Mouse (Mus musculus) testis, adult 2 months (tissue): ENCODE data around the gene Zfp120. TPM values are rescaled to one million over a fixed set of nuclear protein-coding genes. Genes with fewer than 3 reads are reported as not detected.
"Not testable (repeated sequence)": the region's sequence is repeated elsewhere in the genome, so short reads cannot be mapped to it uniquely, and the experiment has no call there.

Experiments used
- H3K27ac ChIP-seq: fragments of 200-500 bp; 2 replicates; pipeline ENCODE4 v1.5.1; 2012; ENCODE audit warnings: low read depth, low read length; ENCODE audit not compliant: control insufficient read depth, insufficient read depth
- H3K27me3 ChIP-seq: fragments of 200-500 bp; 2 replicates; pipeline ENCODE4 v1.6.1; 2012; ENCODE audit warnings: mild to moderate bottlenecking, low read length, moderate library complexity; ENCODE audit not compliant: control insufficient read depth, insufficient read depth
- H3K36me3 ChIP-seq: fragments of 200-500 bp; 2 replicates; pipeline ENCODE4 v1.6.1; 2012; ENCODE audit warnings: mild to moderate bottlenecking, low read length; ENCODE audit not compliant: control insufficient read depth, insufficient read depth
- H3K4me1 ChIP-seq: fragments of 200-500 bp; 2 replicates; pipeline ENCODE4 v1.6.1; 2012; ENCODE audit warnings: low read length; ENCODE audit not compliant: control insufficient read depth, insufficient read depth
- H3K4me3 ChIP-seq: fragments of 200-500 bp; 2 replicates; pipeline ENCODE4 v1.5.1; 2012; ENCODE audit warnings: low read depth, mild to moderate bottlenecking, low read length, moderate library complexity, mixed read lengths; ENCODE audit not compliant: control insufficient read depth
- CTCF ChIP-seq: fragments of 200-500 bp; IDR thresholded peaks from 2 replicates; pipeline ENCODE4 v1.5.1; 2012; ENCODE audit warnings: low read depth, mild to moderate bottlenecking, inconsistent platforms, low read length, moderate library complexity; ENCODE audit not compliant: control insufficient read depth, insufficient read depth, insufficient replicate concordance
- POLR2A ChIP-seq: fragments of 200-500 bp; IDR thresholded peaks from 2 replicates; pipeline ENCODE4 v1.6.1; 2012; ENCODE audit warnings: low read depth, mild to moderate bottlenecking, inconsistent platforms, low read length, moderate library complexity; ENCODE audit not compliant: control insufficient read depth
- polyA plus RNA-seq: library from polyadenylated mRNA; depleted of rRNA; stranded (reverse); fragments of >200 nt; gene quantifications from 2 replicates; pipeline ENCODE4 v1.2.3, GENCODE M21; 2012; rRNA removed

The Zfp120 gene
- 0.23 TPM in 2 replicates for polyA plus RNA-seq

- Histone ChIP-seq H3K27ac (peak within 1 kb of the TSS; percentile 32), H3K36me3 (no peaks in the 10 kb centered on the region), H3K4me3 (peak within 1 kb of the TSS; percentile 94), H3K27me3 (no peaks in the 10 kb centered on the region), H3K4me1 (no peaks in the 10 kb centered on the region; the same call in 1 of the 2 replicates)
- TF ChIP-seq POLR2A (no peak), CTCF (no peak)
These were observed at the start of gene Zfp120 for GRCm38 (mm10) chr2:150136435-150136897. TSS of gene Zfp120 (minus strand) at chr2:150136708.

- not testable (repeated sequence) for H3K4me1 ChIP-seq, H3K4me3 ChIP-seq, H3K36me3 ChIP-seq, H3K27ac ChIP-seq, H3K27me3 ChIP-seq
These were observed 45.1 kb upstream of the Zfp120 start, which contains the start of gene Gm14139 for GRCm38 (mm10) chr2:150181570-150181999. TSS of gene Gm14139 (plus strand) at chr2:150181755.

- not testable (repeated sequence) for H3K4me1 ChIP-seq, H3K27ac ChIP-seq, H3K36me3 ChIP-seq, H3K4me3 ChIP-seq, H3K27me3 ChIP-seq
These were observed 44.5 kb upstream of the Zfp120 start for GRCm38 (mm10) chr2:150181046-150181445.

- H3K27ac ChIP-seq, H3K36me3 ChIP-seq, H3K27me3 ChIP-seq, H3K4me1 ChIP-seq, H3K4me3 ChIP-seq: not testable (repeated sequence)
These were observed 43.1 kb upstream of the Zfp120 start, which contains the start of gene Gm10770 for GRCm38 (mm10) chr2:150179579-150179978. TSS of gene Gm10770 (minus strand) at chr2:150179679.

GRCm38 (mm10) chr2:150173833-150174232, 37.3 kb upstream of the Zfp120 start:
- Histone ChIP-seq H3K36me3 (no peaks in the 10 kb centered on the region), H3K27me3 (no peaks in the 10 kb centered on the region), H3K27ac (no peak overlapping the region), H3K4me1 (no peaks in the 10 kb centered on the region), H3K4me3 (no peak overlapping the region)
- no peak for TF ChIP-seq CTCF
- TF ChIP-seq POLR2A = no peak

GRCm38 (mm10) chr2:150166703-150167102, 30.2 kb upstream of the Zfp120 start:
- TF ChIP-seq POLR2A (no peak), CTCF (no peak)
- Histone ChIP-seq H3K27me3 (no peaks in the 10 kb centered on the region), H3K27ac (no peak overlapping the region), H3K36me3 (no peaks in the 10 kb centered on the region), H3K4me3 (no peak overlapping the region), H3K4me1 (no peaks in the 10 kb centered on the region)

- H3K4me1 ChIP-seq = no peaks in the 10 kb centered on the region; the same call in 1 of the 2 replicates
- TF ChIP-seq POLR2A = no peak
- no peak for TF ChIP-seq CTCF
- no peak overlapping the region for H3K4me3 ChIP-seq
- H3K27me3 ChIP-seq = no peaks in the 10 kb centered on the region
- no peaks in the 10 kb centered on the region for H3K36me3 ChIP-seq
- H3K27ac ChIP-seq = no peak overlapping the region
These were observed 3.7 kb downstream of the Zfp120 start for GRCm38 (mm10) chr2:150132773-150133172.

- not testable (repeated sequence) for H3K36me3 ChIP-seq, H3K27ac ChIP-seq
These were observed 4.5 kb downstream of the Zfp120 start for GRCm38 (mm10) chr2:150132002-150132401.

More at GRCm38 (mm10) chr2:150132002-150132401, 4.5 kb downstream of the Zfp120 start:
- H3K27me3 ChIP-seq, H3K4me3 ChIP-seq, H3K4me1 ChIP-seq: not testable (repeated sequence)
